Mouse (Mus musculus) left cerebral cortex, adult 11 months (tissue): ENCODE results near the gene Tspo.

Experiments used
- DNase-seq: peaks from one replicate; pipeline ENCODE4 v3.0.0; 2022; ENCODE audit warnings: low spot score

Tspo gene

GRCm38 (mm10) chr15:83546029-83546428 lies 17.4 kb upstream of the Tspo start:
- no peak for DNase-seq

GRCm38 (mm10) chr15:83547144-83547543 lies 16.2 kb upstream of the Tspo start:
- DNase-seq: no peak

GRCm38 (mm10) chr15:83550137-83550536 lies 13.3 kb upstream of the Tspo start:
- DNase-seq: no peak

- DNase-seq: no peak
These were observed 9.6 kb upstream of the Tspo start for GRCm38 (mm10) chr15:83553831-83554230.

GRCm38 (mm10) chr15:83555161-83555974 lies 8.0 kb upstream of the Tspo start:
- DNase-seq: peak; percentile 71

GRCm38 (mm10) chr15:83560941-83561477 lies 2.4 kb upstream of the Tspo start:
- DNase-seq: no peak

GRCm38 (mm10) chr15:83562626-83563270 lies 644 bp upstream of the Tspo start:
- peak; percentile 14 for DNase-seq

GRCm38 (mm10) chr15:83563857-83564651 lies 662 bp downstream of the Tspo start:
- DNase-seq: no peak

GRCm38 (mm10) chr15:83565434-83565833 lies 2.0 kb downstream of the Tspo start:
- DNase-seq: no peak

- no peak for DNase-seq
These were observed 2.6 kb downstream of the Tspo start for GRCm38 (mm10) chr15:83566006-83566405.

GRCm38 (mm10) chr15:83567728-83568127 lies 4.3 kb downstream of the Tspo start:
- DNase-seq: no peak

GRCm38 (mm10) chr15:83568544-83568943 lies 5.2 kb downstream of the Tspo start:
- DNase-seq: no peak

- DNase-seq: no peak
These were observed 6.3 kb downstream of the Tspo start for GRCm38 (mm10) chr15:83569682-83570081.

GRCm38 (mm10) chr15:83570641-83571040 lies 7.2 kb downstream of the Tspo start:
- no peak for DNase-seq

GRCm38 (mm10) chr15:83571636-83572035 lies 8.2 kb downstream of the Tspo start:
- DNase-seq: no peak

- no peak for DNase-seq
These were observed 8.7 kb downstream of the Tspo start for GRCm38 (mm10) chr15:83572132-83572531.

- no peak for DNase-seq
These were observed 10.2 kb downstream of the Tspo start for GRCm38 (mm10) chr15:83573606-83574005.

GRCm38 (mm10) chr15:83574731-83575351 lies 11.4 kb downstream of the Tspo start:
- DNase-seq: no peak

- no peak for DNase-seq
These were observed 12.2 kb downstream of the Tspo start for GRCm38 (mm10) chr15:83575543-83575942.

- DNase-seq: no peak
These were observed 13.3 kb downstream of the Tspo start for GRCm38 (mm10) chr15:83576651-83577050.

- DNase-seq: no peak
These were observed 19.5 kb downstream of the Tspo start for GRCm38 (mm10) chr15:83582931-83583330.
